8 mouse cellular contexts compared by ENCODE assay signal in the genomic region with DNA sequence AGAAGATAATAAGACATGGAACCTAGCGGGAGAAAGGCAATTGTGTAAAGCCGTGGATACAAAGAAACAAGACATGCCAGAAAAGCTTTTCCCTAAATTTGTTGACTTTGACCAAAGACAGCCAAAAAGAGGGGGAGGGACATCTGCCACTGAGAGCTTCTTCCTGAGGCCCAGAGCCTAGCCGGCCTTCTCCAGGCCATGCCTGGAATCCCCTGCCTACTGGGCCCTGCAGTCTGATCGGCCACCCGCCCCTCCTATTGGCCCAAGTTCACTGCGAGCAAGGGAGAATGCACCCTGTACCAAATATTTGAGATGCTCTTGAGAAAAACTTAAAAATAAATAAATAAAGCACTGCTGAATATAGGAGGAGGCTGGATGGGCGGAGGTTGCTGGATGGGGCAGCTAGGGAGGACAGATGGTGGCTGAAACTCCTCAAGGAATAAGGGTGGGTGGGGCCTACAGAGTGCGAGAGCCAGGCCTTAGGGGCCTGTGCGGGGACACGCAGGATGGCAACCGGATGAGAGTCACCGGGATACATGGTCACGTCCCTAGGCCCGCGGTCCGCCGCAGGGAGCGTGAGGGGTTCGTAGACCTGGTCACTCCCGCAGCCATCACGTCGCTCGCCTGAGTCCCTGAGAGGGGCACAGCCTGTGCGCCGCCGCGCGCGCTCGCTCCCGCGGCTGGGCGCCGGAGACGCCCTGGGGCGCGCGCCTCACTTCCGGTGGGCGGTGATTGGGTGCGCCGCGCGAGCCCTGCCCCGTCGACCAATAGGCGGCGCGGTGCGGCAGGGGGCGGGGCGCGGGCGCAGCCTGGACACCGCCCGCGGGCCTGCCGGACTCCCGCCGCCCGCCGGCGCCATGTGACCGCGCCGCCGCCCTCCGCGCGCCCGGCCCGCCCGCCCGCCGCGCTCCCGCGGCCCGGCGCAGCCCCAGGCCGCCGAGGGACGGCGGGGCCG. TPM values are rescaled to one million over a fixed set of nuclear protein-coding genes. Genes with fewer than 3 reads are reported as not detected.
A peak's percentile ranks its signal among the peaks of the same experiment; 100 is the strongest.
DNase-seq lines count a peak whose midpoint lies in the region; ATAC-seq and TF ChIP-seq lines count a peak whose summit lies in the region.

TSS of gene Pacs2 (plus strand) at position 905 of the 955 bp plus-strand sequence.

- peak within 1 kb of the TSS; percentile 77 for H3K27ac ChIP-seq in heart, embryonic 11.5 days (ENCODE audit: low read depth, low read length)
- peak within 1 kb of the TSS; percentile 88 for H3K27ac ChIP-seq in kidney, embryonic 16.5 days (ENCODE audit: low read length)
- H3K27ac ChIP-seq in liver, embryonic 12.5 days, result peak within 1 kb of the TSS; percentile 83
- peak within 1 kb of the TSS; percentile 95 for H3K27ac ChIP-seq in stomach, embryonic 15.5 days

- peak; percentile 76 for ATAC-seq in erythroblast, adult 5-6 weeks (replicated peaks; ENCODE audit: low FRiP score, poor library complexity, severe bottlenecking)
- ATAC-seq in heart, embryonic 11.5 days (replicated peaks; ENCODE audit: insufficient number of reproducible peaks, low FRiP score, low TSS enrichment), result peak; percentile 96
- ATAC-seq in kidney, embryonic 16.5 days (ENCODE audit: low FRiP score, low TSS enrichment), result peak; percentile 95
- ATAC-seq in liver, embryonic 12.5 days, result peak; percentile 90
- peak; percentile 96 for ATAC-seq in stomach, embryonic 15.5 days (ENCODE audit: insufficient read depth, low FRiP score, low read depth)

- no peak for TF ChIP-seq CTCF in C2C12 (IDR thresholded peaks at IDR 0.05; ENCODE audit: control insufficient read depth, insufficient read depth, insufficient read length)

- H3K79me2 ChIP-seq in C2C12 (ENCODE audit: control insufficient read depth, insufficient read depth), result peaks cover 45% of the 10 kb centered on the region

- H3K9me3 ChIP-seq in heart, embryonic 11.5 days (replicated peaks; ENCODE audit: control insufficient read depth, low read length), result no peaks in the 10 kb centered on the region
- no peaks in the 10 kb centered on the region for H3K9me3 ChIP-seq in kidney, embryonic 16.5 days (ENCODE audit: low read length)
- no peaks in the 10 kb centered on the region for H3K9me3 ChIP-seq in liver, embryonic 12.5 days (replicated peaks)
- no peaks in the 10 kb centered on the region for H3K9me3 ChIP-seq in stomach, embryonic 15.5 days

- peak within 1 kb of the TSS; percentile 91 for H3K9ac ChIP-seq in heart, embryonic 11.5 days (ENCODE audit: low read depth, low read length)
- H3K9ac ChIP-seq in kidney, embryonic 16.5 days (replicated peaks; ENCODE audit: low read length), result peak within 1 kb of the TSS; percentile 91
- peak within 1 kb of the TSS; percentile 95 for H3K9ac ChIP-seq in liver, embryonic 12.5 days
- H3K9ac ChIP-seq in stomach, embryonic 15.5 days, result peak within 1 kb of the TSS; percentile 92

- peak within 1 kb of the TSS; percentile 99 for H3ac ChIP-seq in C2C12 (ENCODE audit: control insufficient read depth, insufficient read length, low read depth)

- whole genome bisulfite sequencing in heart, embryonic 11.5 days (ENCODE audit: insufficient replicate concordance), result 4% methylated on average over 51 of the region's 85 CpGs
- WGBS in kidney, embryonic 16.5 days, result 3% methylated on average over 84 of the region's 85 CpGs
- WGBS in liver, embryonic 12.5 days (ENCODE audit: insufficient replicate concordance), result 5% methylated on average over 64 of the region's 85 CpGs
- 4% methylated on average over 27 of the region's 85 CpGs for WGBS in stomach, embryonic 15.5 days

- H3K27me3 ChIP-seq in C2C12 (ENCODE audit: control insufficient read depth, insufficient read depth, insufficient read length), result no peaks in the 10 kb centered on the region
- H3K27me3 ChIP-seq in heart, embryonic 11.5 days (ENCODE audit: control insufficient read depth, insufficient read depth, low read length), result no peaks in the 10 kb centered on the region
- no peaks in the 10 kb centered on the region for H3K27me3 ChIP-seq in kidney, embryonic 16.5 days (ENCODE audit: insufficient read depth, low read length)
- no peaks in the 10 kb centered on the region for H3K27me3 ChIP-seq in liver, embryonic 12.5 days (replicated peaks)
- no peaks in the 10 kb centered on the region for H3K27me3 ChIP-seq in stomach, embryonic 15.5 days (replicated peaks)

- H3K36me3 ChIP-seq in C2C12 (ENCODE audit: control insufficient read depth, insufficient read depth), result peaks cover 8% of the 10 kb centered on the region
- H3K36me3 ChIP-seq in heart, embryonic 11.5 days (ENCODE audit: control insufficient read depth, insufficient read depth, low read length), result no peaks in the 10 kb centered on the region
- no peaks in the 10 kb centered on the region for H3K36me3 ChIP-seq in kidney, embryonic 16.5 days (ENCODE audit: insufficient read depth, low read length)
- peaks cover 4% of the 10 kb centered on the region; the same call in 1 of the 2 replicates for H3K36me3 ChIP-seq in liver, embryonic 12.5 days
- no peaks in the 10 kb centered on the region for H3K36me3 ChIP-seq in stomach, embryonic 15.5 days

- peaks cover 11% of the 10 kb centered on the region for H3K4me1 ChIP-seq in heart, embryonic 11.5 days (ENCODE audit: control insufficient read depth, insufficient read depth, low read length)
- H3K4me1 ChIP-seq in kidney, embryonic 16.5 days (ENCODE audit: insufficient read depth, low read length), result peaks cover 28% of the 10 kb centered on the region
- H3K4me1 ChIP-seq in liver, embryonic 12.5 days, result peaks cover 52% of the 10 kb centered on the region
- H3K4me1 ChIP-seq in stomach, embryonic 15.5 days, result peaks cover 31% of the 10 kb centered on the region

- peak within 1 kb of the TSS; percentile 71 for H3K4me3 ChIP-seq in C2C12 (ENCODE audit: insufficient read depth, poor library complexity, severe bottlenecking)
- H3K4me3 ChIP-seq in heart, embryonic 11.5 days (ENCODE audit: low read depth, low read length), result peak within 1 kb of the TSS; percentile 87
- H3K4me3 ChIP-seq in kidney, embryonic 16.5 days (ENCODE audit: low read length), result peak within 1 kb of the TSS; percentile 85
- peak within 1 kb of the TSS; percentile 89 for H3K4me3 ChIP-seq in liver, embryonic 12.5 days
- H3K4me3 ChIP-seq in stomach, embryonic 15.5 days (replicated peaks), result peak within 1 kb of the TSS; percentile 95

- peak within 1 kb of the TSS; percentile 87 for H3K4me2 ChIP-seq in heart, embryonic 11.5 days
- H3K4me2 ChIP-seq in kidney, embryonic 16.5 days (replicated peaks; ENCODE audit: low read depth, low read length), result peak within 1 kb of the TSS; percentile 87
- peak within 1 kb of the TSS; percentile 99 for H3K4me2 ChIP-seq in liver, embryonic 12.5 days
- peak within 1 kb of the TSS; percentile 87 for H3K4me2 ChIP-seq in stomach, embryonic 15.5 days

- peaks cover 41% of the 10 kb centered on the region for H3K79me3 ChIP-seq in C2C12 (ENCODE audit: low read depth)

- DNase-seq in brain, adult 2 months (ENCODE audit: low read depth, low spot score), result peak; percentile 97
- peak; percentile 85 to 88 for DNase-seq in natural killer cell, adult 2 months (ENCODE audit: low spot score in 2 of 2)

TF ChIP-seq in C2C12, 6 proteins besides CTCF, POLR2A, EP300 and RAD21:
- TF ChIP-seq FOSL1 (IDR thresholded peaks at IDR 0.05; ENCODE audit: insufficient read depth, low read length, poor library complexity, severe bottlenecking) (no peak), USF1 (IDR thresholded peaks at IDR 0.05; ENCODE audit: low read depth) (no peak), MAX (IDR thresholded peaks at IDR 0.05) (peak; percentile 54), MYOD1 (IDR thresholded peaks at IDR 0.05; ENCODE audit: control insufficient read depth, insufficient read length, low read depth) (no peak), CEBPB (IDR thresholded peaks at IDR 0.05; ENCODE audit: low read depth) (no peak), MYOG (IDR thresholded peaks at IDR 0.05; ENCODE audit: control insufficient read depth, extremely low read depth, insufficient read length) (no peak)

RNA-seq across cellular contexts. Expression of gene Pacs2, which starts in this region (rescaled TPM):
- 48.8 TPM for polyA plus RNA-seq in C2C12 (2012; fragmentation: generic; extraction: Trizol)
- 10.7 and 18.3 TPM in 2 replicates for total RNA-seq in erythroblast, adult 5-6 weeks (2015; ENCODE audit: low replicate concordance)
- 12.7 and 14.5 TPM in 2 replicates for total RNA-seq in erythroblast, adult 5-6 weeks (2017; ENCODE audit: low replicate concordance)
- 7.3 and 11.3 TPM in 2 replicates for polyA plus RNA-seq in heart, embryonic 11.5 days (2014; fragmentation: Nextera tagmentation; extraction: Ambion mirVana)
- 13.3 and 13.8 TPM in 2 replicates for polyA plus RNA-seq in kidney, embryonic 16.5 days (2015; fragmentation: Nextera tagmentation; extraction: Ambion mirVana)
- 8.3 and 9.6 TPM in 2 replicates for polyA plus RNA-seq in liver, embryonic 12.5 days (2016; fragmentation: Nextera tagmentation; extraction: Ambion mirVana)
- 12.1 and 13.7 TPM in 2 replicates for polyA plus RNA-seq in stomach, embryonic 15.5 days (2015; fragmentation: Nextera tagmentation; extraction: Ambion mirVana)

Comparison
In these comparisons a context has a peak if more than half of its experiments do, and no peak if none do; other contexts are left out.
1. Peak in every context shown above with its lines: DNase-seq, ATAC-seq, H3K4me3 ChIP-seq and H3K27ac ChIP-seq.